Mouse (Mus musculus) adrenal gland, postnatal 36 days (tissue): ENCODE results near the gene Ppp1r36. TPM values are rescaled to one million over a fixed set of nuclear protein-coding genes. Genes with fewer than 3 reads are reported as not detected.

ENCODE experiments used
- total RNA-seq, 2 experiments: library from RNA; stranded (reverse); gene quantifications; 2 replicates each; pipeline ENCODE4 v1.2.3; 2021

Gene Ppp1r36
- total RNA-seq, 2 experiments from 2014 or later, result not detected

Other genes starting within 250 kb of the Ppp1r36 start
- gene Esr2, start 240.3 kb upstream of the Ppp1r36 start, total RNA-seq, result not detected
- not detected for gene Tex21, start 170.8 kb upstream of the Ppp1r36 start, total RNA-seq
- gene Mthfd1, start 162.2 kb upstream of the Ppp1r36 start, total RNA-seq, result 10 to 100 TPM; 34.6 to 59.6 TPM
- under 1 TPM; 0.46 to 0.83 TPM for gene Akap5, start 92.6 kb upstream of the Ppp1r36 start, total RNA-seq
- gene Zbtb25, start 47.9 kb upstream of the Ppp1r36 start, total RNA-seq, result 1 to 10 TPM; 5.9 to 9.9 TPM
- 1 to 10 TPM; 5.2 to 5.8 TPM for gene Zbtb1, start 47.3 kb upstream of the Ppp1r36 start, total RNA-seq
- gene Hspa2, start 13.4 kb upstream of the Ppp1r36 start, total RNA-seq, result 10 to 100 TPM; 18.5 to 21.5 TPM
- gene Plekhg3, start 113.4 kb downstream of the Ppp1r36 start, total RNA-seq, result 10 to 100 TPM; 11.1 to 13.0 TPM